Mouse (Mus musculus) cerebellum, adult 2 months (tissue): ENCODE results near the gene Tmie.

ENCODE experiments used
- CTCF ChIP-seq: fragments of 200-500 bp; IDR thresholded peaks from 2 replicates; pipeline ENCODE4 v1.5.1; 2011; ENCODE audit warnings: low read depth, mild to moderate bottlenecking, control low read depth, low read length, moderate library complexity, borderline replicate concordance; ENCODE audit not compliant: insufficient read depth
- POLR2A ChIP-seq: fragments of 200-500 bp; IDR thresholded peaks from 2 replicates; pipeline ENCODE4 v1.6.1; 2011; ENCODE audit warnings: low read length, control low read depth, borderline replicate concordance; ENCODE audit not compliant: insufficient read depth

GRCm38 (mm10) chr9:110857781-110858472, 22.0 kb downstream of the Tmie start, which contains the start of gene Prss50:
- TF ChIP-seq CTCF (no peak), POLR2A (no peak)
